Mouse (Mus musculus) macrophage (primary cell): ENCODE measurements around the gene Kcne3. TPM values are rescaled to one million over a fixed set of nuclear protein-coding genes. Genes with fewer than 3 reads are reported as not detected.

ENCODE experiments used
- H3K27ac ChIP-seq: fragments of 350-480 bp; formaldehyde crosslinking; 2 replicates; pipeline ENCODE4 v1.9.0; 2021
- H3K36me3 ChIP-seq: fragments of 350-480 bp; formaldehyde crosslinking; 2 replicates; pipeline ENCODE4 v1.9.0; 2021; ENCODE audit errors: inconsistent target
- H3K4me3 ChIP-seq: fragments of 350-480 bp; formaldehyde crosslinking; 2 replicates; pipeline ENCODE4 v1.9.0; 2021; ENCODE audit errors: inconsistent target
- H3K79me2 ChIP-seq: fragments of 350-480 bp; formaldehyde crosslinking; 2 replicates; pipeline ENCODE4 v1.9.0; 2021; ENCODE audit errors: inconsistent target
- WGBS: methylation state at CpG from one replicate; pipeline ENCODE4 v1.1.7; 2026; ENCODE audit warnings: inconsistent platforms; ENCODE audit not compliant: missing documents; 5-methylcytosine and 5-hydroxymethylcytosine counted together
- polyA plus RNA-seq: library from polyadenylated mRNA; stranded (reverse); fragments of 250-400 nt; gene quantifications from 3 replicates; pipeline ENCODE4 v1.2.4, GENCODE M21; 2018; ENCODE audit warnings: inconsistent platforms

Gene Kcne3
- polyA plus RNA-seq, 1 experiment from 2014 or later = 0.39 TPM

DNA sequence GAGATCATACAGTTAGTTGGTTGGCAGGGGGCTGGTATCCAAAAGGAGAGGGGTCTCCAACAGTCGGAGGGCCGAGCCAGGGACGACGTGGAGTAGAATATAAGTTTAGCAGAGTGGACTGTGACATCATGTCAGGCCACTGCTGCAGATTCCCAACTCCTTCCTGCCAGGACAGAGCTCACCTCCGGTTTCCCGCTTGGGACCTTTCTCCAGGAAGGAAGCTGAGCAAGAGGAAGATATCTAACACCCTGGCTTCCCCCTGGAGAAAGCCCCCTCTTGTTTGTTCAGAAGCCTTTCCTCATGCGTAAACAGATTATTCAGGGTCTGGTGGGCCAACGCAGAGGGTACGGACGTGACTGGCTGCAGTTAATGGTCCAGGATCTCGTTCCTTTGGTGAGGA, 7.6 kb upstream of the Kcne3 start:
- 91% methylated on average over 11 of the region's 11 CpGs for WGBS
- Histone ChIP-seq H3K36me3 (no peaks in the 10 kb centered on the region), H3K79me2 (no peaks in the 10 kb centered on the region)

DNA sequence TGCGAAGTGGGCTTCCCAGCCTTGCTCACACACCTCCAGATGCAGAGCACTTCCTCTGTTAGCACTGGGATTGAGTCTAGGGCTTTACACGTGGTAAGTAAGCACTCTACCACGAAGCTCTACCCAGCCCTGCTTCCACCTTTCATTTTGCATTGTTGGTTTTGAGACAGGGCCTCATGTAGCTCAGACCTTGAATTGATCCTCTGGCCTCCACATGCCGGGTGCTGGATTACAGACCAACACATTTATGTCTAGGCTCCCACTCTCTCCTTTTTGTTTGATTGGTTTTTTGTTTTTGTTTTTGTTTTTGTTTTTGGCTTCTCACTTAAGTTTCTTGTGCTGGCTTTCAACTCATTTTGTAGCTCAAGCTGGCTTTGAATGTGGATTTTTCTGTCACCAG, 5.5 kb upstream of the Kcne3 start:
- Histone ChIP-seq H3K4me3 (no peak overlapping the region), H3K36me3 (no peaks in the 10 kb centered on the region), H3K27ac (no peak overlapping the region), H3K79me2 (no peaks in the 10 kb centered on the region)
- WGBS = 40% methylated on average over 4 of the region's 4 CpGs

More for the DNA sequence above, 7.6 kb upstream of the Kcne3 start:
- Histone ChIP-seq H3K4me3 (no peak overlapping the region), H3K27ac (no peak overlapping the region)

DNA sequence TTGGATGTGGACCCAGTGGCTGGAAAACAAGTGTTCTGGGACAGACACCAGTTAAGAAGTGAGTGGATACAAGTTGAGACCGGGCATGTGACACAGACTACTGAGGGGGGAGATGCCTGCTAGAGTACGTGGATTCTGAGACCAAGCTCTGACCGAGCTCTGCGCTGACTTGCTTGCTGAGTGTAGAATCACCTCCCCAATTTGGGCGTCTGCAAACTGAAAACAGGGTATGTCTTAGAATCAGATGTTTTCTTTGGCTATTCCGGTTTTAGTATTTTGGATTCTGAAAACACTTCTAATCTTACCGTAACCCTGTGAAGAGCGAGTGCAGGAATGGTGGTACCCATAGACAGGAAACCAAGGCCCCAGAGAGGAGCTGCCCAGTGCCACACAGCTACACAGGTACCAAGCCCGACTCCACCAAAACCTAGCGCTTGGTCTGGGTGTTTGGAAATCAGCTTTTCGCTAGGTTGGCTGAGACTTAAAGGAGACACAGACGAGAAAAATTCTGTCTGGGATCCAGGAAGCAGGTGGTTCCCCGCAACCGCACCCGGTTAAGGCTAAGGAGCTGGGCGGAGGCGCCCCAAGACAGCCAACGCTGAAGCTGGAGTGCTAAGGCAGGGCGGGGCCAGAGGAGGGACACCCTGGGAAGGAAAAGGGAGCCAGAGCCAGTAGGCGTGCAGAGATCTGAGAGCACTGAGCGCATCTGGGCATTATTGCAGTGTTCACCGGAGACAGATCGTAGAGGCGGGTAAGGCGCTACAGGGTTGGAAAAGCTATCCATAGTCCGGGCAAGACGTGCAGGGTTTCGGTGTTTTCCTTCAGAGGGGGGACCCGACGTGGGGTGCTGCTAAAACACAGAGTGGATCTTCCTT, 2.0 kb downstream of the Kcne3 start:
- WGBS = 11% methylated on average over 30 of the region's 30 CpGs
- no peaks in the 10 kb centered on the region for H3K79me2 ChIP-seq
- H3K27ac ChIP-seq = no peak overlapping the region
- H3K4me3 ChIP-seq = peak overlapping the region; percentile 34
- H3K36me3 ChIP-seq = no peaks in the 10 kb centered on the region

DNA sequence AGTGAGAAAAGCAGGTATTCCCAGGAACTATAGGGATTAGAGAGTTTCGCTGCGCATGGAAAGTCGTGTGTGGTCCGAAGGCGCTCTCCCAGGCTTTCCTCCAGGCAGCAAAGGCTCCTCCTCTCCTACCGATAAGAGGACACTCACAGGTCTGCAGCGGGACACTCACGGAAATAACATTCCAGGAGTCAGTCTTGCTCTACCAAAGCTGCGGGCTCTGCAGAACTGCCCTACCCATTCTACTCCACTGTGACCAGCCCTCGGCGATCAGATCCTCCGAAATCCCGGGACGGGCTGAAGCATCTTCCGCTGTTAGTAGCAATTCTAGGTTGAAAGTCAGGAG, 2.6 kb downstream of the Kcne3 start:
- Histone ChIP-seq H3K36me3 (no peaks in the 10 kb centered on the region), H3K27ac (no peak overlapping the region), H3K79me2 (no peaks in the 10 kb centered on the region), H3K4me3 (peak overlapping the region; percentile 34)
- WGBS = 9% methylated on average over 15 of the region's 15 CpGs

DNA sequence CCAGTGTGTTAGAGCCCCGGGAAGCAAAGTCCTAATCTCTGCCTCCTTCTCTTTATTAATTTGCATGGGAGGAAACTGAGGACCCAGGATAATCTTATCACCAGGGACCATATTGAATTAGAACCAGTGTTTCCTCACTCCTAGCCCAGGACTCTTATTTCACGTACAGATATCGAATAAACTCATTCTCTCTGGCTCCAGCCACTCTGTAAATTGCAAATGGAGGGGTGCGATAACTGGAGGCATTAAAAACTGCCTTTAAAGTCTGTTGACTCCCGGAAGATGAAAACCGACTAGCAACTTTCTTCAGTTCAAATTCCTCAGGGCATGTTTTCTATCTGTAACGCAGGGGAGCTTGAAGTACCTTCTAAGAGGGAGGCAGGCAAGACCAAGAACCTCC, 3.1 kb downstream of the Kcne3 start:
- H3K79me2 ChIP-seq = no peaks in the 10 kb centered on the region
- no peak overlapping the region for H3K4me3 ChIP-seq
- H3K27ac ChIP-seq = no peak overlapping the region
- WGBS = 81% methylated on average over 7 of the region's 7 CpGs
- no peaks in the 10 kb centered on the region for H3K36me3 ChIP-seq

DNA sequence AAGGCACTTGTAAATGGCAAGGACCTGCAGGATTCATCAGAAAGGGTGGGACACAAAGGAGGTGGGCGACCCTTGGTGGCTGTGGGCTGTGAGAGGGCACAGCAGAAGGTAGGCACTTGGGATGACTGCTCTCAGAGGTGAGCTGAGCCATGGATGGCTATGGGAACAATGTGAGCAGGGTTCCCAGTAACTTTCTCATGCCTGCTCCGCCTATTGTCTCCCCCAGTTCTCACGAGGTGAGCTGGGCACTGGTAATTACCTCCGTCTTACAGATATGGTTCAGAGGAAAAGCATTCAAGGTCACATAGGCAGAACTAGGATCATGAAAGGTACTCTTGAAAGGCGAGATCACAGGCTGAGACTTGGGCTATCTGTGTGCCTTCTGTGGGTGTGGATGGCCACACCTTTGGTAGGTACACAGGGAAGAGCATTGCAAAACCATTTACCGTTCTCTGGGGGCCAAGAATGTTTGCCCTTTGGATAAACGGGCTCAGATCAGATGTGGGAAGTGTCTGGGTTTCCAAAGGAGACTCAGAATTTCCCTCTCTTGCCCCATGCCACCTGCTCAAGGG, 3.6 kb downstream of the Kcne3 start:
- H3K27ac ChIP-seq = no peak overlapping the region
- no peak overlapping the region for H3K4me3 ChIP-seq
- no peaks in the 10 kb centered on the region for H3K79me2 ChIP-seq
- WGBS = 86% methylated on average over 7 of the region's 7 CpGs
- H3K36me3 ChIP-seq = no peaks in the 10 kb centered on the region

DNA sequence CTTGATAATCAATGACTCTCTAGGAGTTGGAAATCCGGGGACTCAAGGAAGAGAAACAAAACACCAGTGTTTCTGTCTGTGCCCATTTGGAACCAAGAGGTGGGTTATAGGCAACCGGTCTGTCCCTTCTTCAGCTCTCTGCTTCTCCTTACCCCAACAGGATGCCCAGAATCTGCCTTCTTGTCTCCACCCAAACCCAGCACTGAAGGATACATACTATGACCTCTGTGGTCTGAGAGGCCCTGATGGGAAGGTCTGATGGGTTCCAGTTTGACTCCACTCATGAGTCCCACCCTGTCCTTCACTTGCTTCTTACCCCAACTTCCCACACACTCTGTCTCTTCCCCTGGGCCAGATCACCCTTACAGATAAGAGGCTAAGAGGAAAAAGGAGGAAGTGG, 4.9 kb downstream of the Kcne3 start:
- no peak overlapping the region for H3K4me3 ChIP-seq
- H3K79me2 ChIP-seq = no peaks in the 10 kb centered on the region
- H3K27ac ChIP-seq = no peak overlapping the region
- WGBS = 94% methylated on average over 2 of the region's 2 CpGs
- H3K36me3 ChIP-seq = no peaks in the 10 kb centered on the region

DNA sequence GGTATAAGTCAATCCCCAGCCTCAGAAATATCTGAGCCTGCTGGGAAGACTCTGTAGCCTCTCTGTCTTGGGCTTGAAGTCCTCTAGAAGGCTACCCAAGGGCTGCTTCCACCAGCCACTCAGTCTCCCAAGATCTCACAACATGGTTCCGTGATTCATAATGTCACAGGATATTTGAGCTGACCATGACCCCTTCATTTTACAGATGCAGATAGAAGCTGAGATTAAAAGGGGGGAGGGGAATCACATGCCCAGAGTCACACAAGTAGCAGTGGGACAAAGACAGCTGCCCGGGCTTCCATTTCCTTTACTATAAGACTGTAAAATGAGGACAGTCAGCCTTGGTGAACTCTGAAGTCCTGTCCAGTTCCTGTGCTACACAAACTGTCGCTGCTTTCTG, 5.3 kb downstream of the Kcne3 start:
- WGBS = 59% methylated on average over 3 of the region's 3 CpGs
- H3K27ac ChIP-seq = peak overlapping the region; percentile 38; the same call in 1 of the 2 replicates
- H3K36me3 ChIP-seq = no peaks in the 10 kb centered on the region
- H3K4me3 ChIP-seq = no peak overlapping the region
- H3K79me2 ChIP-seq = no peaks in the 10 kb centered on the region

DNA sequence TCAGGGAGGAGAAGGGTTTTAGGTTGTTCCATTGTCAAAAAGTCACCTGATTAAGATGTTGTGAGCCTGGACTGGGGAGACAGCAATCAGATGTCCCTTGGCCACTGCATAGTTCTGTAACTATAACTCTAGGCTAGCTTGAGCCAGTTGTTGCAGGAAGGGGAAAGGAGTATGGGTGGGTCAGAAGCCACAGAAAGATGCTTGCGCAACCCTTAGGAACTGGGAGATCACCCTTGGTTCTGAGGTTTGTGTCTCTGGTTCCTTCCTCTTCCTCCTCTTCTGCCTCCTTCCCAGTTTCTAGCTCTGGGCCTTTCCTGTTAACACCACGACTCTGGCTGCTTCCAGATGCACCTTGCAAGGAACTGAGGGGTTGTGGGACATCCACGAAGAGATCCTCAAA, 6.1 kb downstream of the Kcne3 start:
- H3K79me2 ChIP-seq = no peaks in the 10 kb centered on the region
- no peaks in the 10 kb centered on the region for H3K36me3 ChIP-seq
- no peak overlapping the region for H3K4me3 ChIP-seq
- peak overlapping the region; percentile 38 for H3K27ac ChIP-seq
- WGBS = 6% methylated on average over 3 of the region's 3 CpGs

DNA sequence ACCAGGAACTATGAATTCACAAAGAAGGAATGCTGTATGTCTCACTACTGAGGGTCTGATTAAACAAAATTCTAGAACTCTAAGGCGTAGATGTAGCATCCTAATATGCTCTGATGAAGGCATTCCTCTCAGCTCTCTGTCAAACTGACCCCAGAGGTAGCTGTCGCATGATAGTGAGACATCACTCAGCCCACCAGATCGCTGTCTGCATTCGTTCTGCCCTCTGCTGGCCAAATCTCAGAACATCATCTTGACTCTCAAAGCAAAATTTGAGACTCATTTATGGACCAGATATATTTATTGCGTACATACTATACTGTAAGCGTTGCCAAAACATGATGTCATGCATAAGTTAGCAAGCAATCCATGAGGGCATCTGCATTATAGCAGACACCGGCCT, 11.3 kb downstream of the Kcne3 start:
- Histone ChIP-seq H3K79me2 (no peaks in the 10 kb centered on the region), H3K27ac (no peak overlapping the region), H3K36me3 (no peaks in the 10 kb centered on the region), H3K4me3 (no peak overlapping the region)
- WGBS = 30% methylated on average over 7 of the region's 7 CpGs

DNA sequence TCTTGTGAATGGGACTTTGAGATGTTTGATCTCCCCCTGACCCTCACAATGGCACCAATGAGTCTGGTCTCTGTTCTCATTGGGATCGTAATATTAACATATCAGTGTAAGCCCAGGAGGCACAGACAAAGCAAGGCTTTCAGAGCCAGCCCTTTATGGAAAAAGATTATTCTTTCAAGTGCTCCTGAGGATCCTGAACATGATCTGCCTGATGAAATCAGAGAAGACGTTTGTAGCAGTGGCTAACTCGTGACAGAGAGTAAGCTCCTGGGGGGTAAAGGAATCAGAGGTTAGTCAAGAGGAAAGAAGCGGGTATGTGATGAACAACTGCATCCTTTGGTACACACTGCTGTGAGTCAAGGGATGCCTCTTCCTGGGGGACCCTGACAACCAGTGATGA, 13.9 kb downstream of the Kcne3 start:
- no peak overlapping the region for H3K27ac ChIP-seq
- WGBS = 88% methylated on average over 4 of the region's 4 CpGs
- no peaks in the 10 kb centered on the region for H3K79me2 ChIP-seq
- no peak overlapping the region for H3K4me3 ChIP-seq
- no peaks in the 10 kb centered on the region for H3K36me3 ChIP-seq

DNA sequence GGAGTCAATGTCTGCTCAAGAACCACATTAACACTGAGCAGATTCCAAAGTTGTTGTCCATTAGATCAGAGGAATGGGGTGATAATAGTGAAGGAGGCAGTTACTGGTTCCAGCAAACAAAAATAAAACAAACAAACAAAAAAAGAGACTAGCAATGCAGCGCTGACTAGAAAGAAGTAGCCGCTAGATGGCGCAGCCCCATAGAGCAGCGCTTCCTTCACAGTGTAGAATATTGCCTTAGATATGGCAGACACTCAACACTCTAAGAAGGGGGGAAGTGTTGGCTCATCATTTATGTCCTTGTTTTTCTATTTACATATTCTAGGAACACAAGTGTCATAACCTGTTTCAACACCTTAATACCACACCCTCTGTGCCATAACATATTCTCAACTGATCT, 14.5 kb downstream of the Kcne3 start:
- Histone ChIP-seq H3K36me3 (no peaks in the 10 kb centered on the region), H3K4me3 (no peak overlapping the region), H3K79me2 (no peaks in the 10 kb centered on the region), H3K27ac (no peak overlapping the region)
- WGBS = 3% methylated on average over 4 of the region's 4 CpGs

DNA sequence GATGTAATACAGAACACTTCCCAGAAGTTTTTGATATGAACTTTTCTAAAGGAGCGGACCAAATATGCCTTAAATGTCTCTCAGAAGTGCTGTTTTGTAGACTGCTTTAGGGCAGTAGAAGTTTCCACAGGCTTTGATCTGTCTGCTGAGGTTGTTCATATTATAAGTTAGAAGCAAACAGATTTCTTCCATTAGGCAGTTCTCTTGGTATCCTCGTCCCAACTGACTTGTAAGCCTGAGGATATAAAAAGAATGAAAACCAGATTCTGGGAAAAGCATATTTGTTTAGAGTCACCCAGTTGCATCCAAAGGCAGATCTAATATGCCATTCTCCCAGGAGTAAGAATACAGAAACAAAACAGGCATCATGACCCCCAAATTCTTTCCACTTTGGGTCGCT, 24.9 kb downstream of the Kcne3 start:
- WGBS = 89% methylated on average over 3 of the region's 3 CpGs
- no peak overlapping the region for H3K27ac ChIP-seq
- no peaks in the 10 kb centered on the region for H3K36me3 ChIP-seq
- no peaks in the 10 kb centered on the region for H3K79me2 ChIP-seq
- no peak overlapping the region for H3K4me3 ChIP-seq

DNA sequence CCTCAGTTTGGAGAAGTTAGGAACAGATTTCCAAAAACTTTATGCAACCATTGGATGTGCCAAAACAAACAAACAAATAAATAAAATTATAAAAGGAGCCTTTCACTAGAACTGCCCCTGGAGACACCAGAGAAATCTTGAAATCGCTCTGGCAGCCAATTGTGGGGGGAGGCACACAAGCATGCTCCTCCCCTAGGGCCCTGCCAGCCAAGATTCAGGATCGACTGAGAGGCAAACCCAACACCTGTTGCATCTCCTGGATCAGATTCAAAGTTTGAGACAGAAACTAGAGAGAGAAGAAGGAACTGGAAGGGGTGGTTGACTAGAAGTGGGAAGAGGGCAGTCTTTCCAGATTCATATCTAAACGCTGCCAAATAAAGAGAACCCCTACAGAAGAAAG, 27.3 kb downstream of the Kcne3 start:
- H3K27ac ChIP-seq = no peak overlapping the region
- no peaks in the 10 kb centered on the region for H3K79me2 ChIP-seq
- H3K4me3 ChIP-seq = no peak overlapping the region
- WGBS = 55% methylated on average over 3 of the region's 3 CpGs
- no peaks in the 10 kb centered on the region for H3K36me3 ChIP-seq

DNA sequence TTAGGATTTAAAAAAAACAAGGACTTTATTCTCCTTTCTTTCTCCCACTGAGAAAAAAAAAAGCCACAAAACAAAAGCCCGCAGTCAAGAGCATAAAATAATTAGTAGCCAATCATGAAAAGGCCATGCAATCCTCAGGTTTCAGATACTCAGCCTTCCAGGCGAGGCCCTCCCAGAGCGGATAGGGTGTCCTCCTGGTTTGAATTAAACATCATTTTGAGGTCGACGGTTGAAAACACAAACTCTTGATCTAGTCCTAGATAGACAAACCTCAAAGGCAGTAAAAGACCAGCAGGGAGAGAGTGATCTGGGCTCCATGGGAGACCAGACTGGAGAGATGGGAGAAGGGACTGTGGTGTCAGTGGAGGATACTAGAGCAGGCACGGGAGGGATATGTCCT, 28.6 kb downstream of the Kcne3 start:
- no peak overlapping the region for H3K27ac ChIP-seq
- no peak overlapping the region for H3K4me3 ChIP-seq
- H3K79me2 ChIP-seq = no peaks in the 10 kb centered on the region
- H3K36me3 ChIP-seq = no peaks in the 10 kb centered on the region
- WGBS = 88% methylated on average over 6 of the region's 6 CpGs
